Mouse (Mus musculus) gastrocnemius, postnatal 4 days (tissue): ENCODE measurements around the gene Rragd. TPM values are rescaled to one million over a fixed set of nuclear protein-coding genes. Genes with fewer than 3 reads are reported as not detected.
"Not testable (repeated sequence)": the region's sequence is repeated elsewhere in the genome, so short reads cannot be mapped to it uniquely, and the experiment has no call there.

ENCODE experiments used
- DNase-seq, 2 experiments: peaks; one replicate each; pipeline ENCODE4 v3.0.0; 2021 to 2022; ENCODE audit warnings: low spot score in 2 of 2, mixed read lengths in 2 of 2
- total RNA-seq, 2 experiments: library from RNA; stranded (reverse); gene quantifications; 2 replicates each; pipeline ENCODE4 v1.2.3; 2021

The Rragd gene
- total RNA-seq, 2 experiments from 2014 or later = 84.8 to 85.5 TPM

GRCm38 (mm10) chr4:32984801-32985675 is 2.2 kb downstream of the Rragd start:
- no peak for DNase-seq

GRCm38 (mm10) chr4:32985684-32986083 is 2.8 kb downstream of the Rragd start:
- no peak for DNase-seq

GRCm38 (mm10) chr4:32987006-32987405 is 4.2 kb downstream of the Rragd start:
- DNase-seq = no peak

GRCm38 (mm10) chr4:32989346-32989745 is 6.5 kb downstream of the Rragd start:
- DNase-seq = no peak

- DNase-seq = no peak
Measured at GRCm38 (mm10) chr4:32994168-32994567, 11.3 kb downstream of the Rragd start.

- no peak for DNase-seq
Measured at GRCm38 (mm10) chr4:32996083-32996482, 13.2 kb downstream of the Rragd start.

- no peak for DNase-seq
Measured at GRCm38 (mm10) chr4:32997571-32997970, 14.7 kb downstream of the Rragd start.

GRCm38 (mm10) chr4:32998996-32999395 is 16.2 kb downstream of the Rragd start:
- no peak for DNase-seq

- no peak for DNase-seq
Measured at GRCm38 (mm10) chr4:33002081-33002480, 19.2 kb downstream of the Rragd start.

GRCm38 (mm10) chr4:33005595-33006470 is 23.0 kb downstream of the Rragd start:
- not testable (repeated sequence) for DNase-seq

- no peak for DNase-seq
Measured at GRCm38 (mm10) chr4:33006844-33007243, 24.0 kb downstream of the Rragd start.

GRCm38 (mm10) chr4:33007443-33008217 is 24.8 kb downstream of the Rragd start:
- no peak for DNase-seq

- DNase-seq = no peak
Measured at GRCm38 (mm10) chr4:33010078-33010477, 27.2 kb downstream of the Rragd start.

GRCm38 (mm10) chr4:33012484-33012883 is 29.6 kb downstream of the Rragd start:
- DNase-seq = no peak

- peak; percentile 76 to 83 for DNase-seq
Measured at GRCm38 (mm10) chr4:33018361-33018999, 35.6 kb downstream of the Rragd start.

- DNase-seq = no peak
Measured at GRCm38 (mm10) chr4:33024420-33024819, 41.6 kb downstream of the Rragd start.

- no peak for DNase-seq
Measured at GRCm38 (mm10) chr4:33029104-33029503, 46.3 kb downstream of the Rragd start.

- DNase-seq = peak in 1 of 2 experiments; percentile 33
Measured at GRCm38 (mm10) chr4:33030264-33031194, 47.7 kb downstream of the Rragd start.

- DNase-seq = peak; percentile 83 to 89
Measured at GRCm38 (mm10) chr4:33031195-33031960, 48.5 kb downstream of the Rragd start, which contains the start of gene Ube2j1. Gene Ube2j1 (plus strand): TSS chr4:33031416.
